Mouse (Mus musculus): Measurements from ENCODE around the gene Ryr2. TPM values are rescaled to one million over a fixed set of nuclear protein-coding genes. Genes with fewer than 3 reads are reported as not detected.

Gene Ryr2
- polyA plus RNA-seq, 1 experiment, result 0.68 TPM

DNA sequence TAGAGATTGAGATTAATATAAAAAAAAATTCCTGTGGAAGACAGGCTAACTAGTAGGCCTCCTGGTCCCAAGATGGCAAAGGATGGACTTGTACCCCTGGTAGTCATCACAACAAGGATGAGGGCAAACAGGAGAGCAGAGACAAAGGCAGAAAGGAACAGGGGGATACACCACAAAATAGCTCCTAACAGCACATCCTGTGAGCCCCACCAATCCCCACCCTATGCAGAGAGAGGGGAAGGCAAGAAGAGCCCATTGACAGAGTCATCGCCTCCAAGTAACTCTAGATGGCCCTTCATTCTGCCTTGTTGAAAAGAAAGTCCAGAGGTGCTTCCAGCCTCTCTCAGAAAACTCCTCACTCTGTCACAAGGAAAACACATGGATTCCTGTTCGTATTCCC lies 586.0 kb downstream of the Ryr2 start:
- DNase-seq (ENCODE audit: low read depth, low spot score), result no peak
- WGBS, result 79% methylated on average over 2 of the region's 2 CpGs

- 49% methylated on average over 2 of the region's 2 CpGs for WGBS
- no peak for DNase-seq (ENCODE audit: low read depth, low spot score)
Observed at GRCm38 (mm10) chr13:11511540-11512177, 595.1 kb downstream of the Ryr2 start.

Other genes with a start within 250 kb of the Ryr2 start
- gene Mtr, start 151.2 kb upstream of the Ryr2 start, polyA plus RNA-seq (2012; rRNA removed), result 2.0 and 2.8 TPM in 2 replicates
- 5.2 and 7.6 TPM in 2 replicates for gene Actn2, start 233.8 kb upstream of the Ryr2 start, polyA plus RNA-seq (2012; rRNA removed)